Mouse (Mus musculus): ENCODE results near the gene Dph7. TPM values are rescaled to one million over a fixed set of nuclear protein-coding genes. Genes with fewer than 3 reads are reported as not detected.

Gene Dph7
- polyA plus RNA-seq (2014; fragmentation: Illumina TruSeq; extraction: RNeasy Lipid Tissue Mini Kit (QIAGEN cat#74804); ENCODE audit: low read depth, low replicate concordance): 14.1 TPM

DNA sequence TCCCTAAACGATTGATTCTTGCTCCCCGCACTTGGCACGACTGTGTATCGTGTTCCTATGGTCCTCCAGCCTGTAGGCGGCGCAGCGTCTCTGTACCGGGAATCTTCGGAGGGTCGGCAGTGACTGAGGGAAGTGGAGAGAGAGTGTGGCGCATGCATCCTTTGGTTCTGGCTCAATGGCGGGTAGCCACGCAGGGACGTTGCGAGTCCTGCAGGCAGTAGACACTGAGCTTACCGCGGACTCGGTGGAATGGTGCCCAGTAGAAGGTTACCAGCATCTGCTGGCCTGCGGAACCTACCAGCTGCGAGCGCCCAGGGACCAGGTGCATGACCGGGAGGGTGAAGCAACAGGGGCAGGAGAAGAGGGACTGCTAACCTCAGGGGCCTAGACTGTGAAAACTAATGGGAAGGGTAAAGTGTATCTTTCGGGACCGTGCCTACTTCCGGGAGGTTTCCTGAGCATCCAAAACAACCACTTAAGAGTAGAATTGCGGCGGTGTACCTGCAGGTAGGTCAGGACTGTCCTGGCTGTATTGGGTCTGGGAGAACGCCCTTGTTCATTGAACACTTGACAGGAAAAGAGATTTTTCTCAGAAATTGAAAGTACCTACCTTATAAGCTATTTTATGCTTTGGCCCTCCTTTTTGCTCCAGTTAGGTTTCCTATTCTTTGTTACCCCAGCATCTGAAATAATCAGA lies at the start of gene Dph7:
Dph7 (plus strand) TSS at position 97 of the 697 bp plus-strand sequence.

DNA sequence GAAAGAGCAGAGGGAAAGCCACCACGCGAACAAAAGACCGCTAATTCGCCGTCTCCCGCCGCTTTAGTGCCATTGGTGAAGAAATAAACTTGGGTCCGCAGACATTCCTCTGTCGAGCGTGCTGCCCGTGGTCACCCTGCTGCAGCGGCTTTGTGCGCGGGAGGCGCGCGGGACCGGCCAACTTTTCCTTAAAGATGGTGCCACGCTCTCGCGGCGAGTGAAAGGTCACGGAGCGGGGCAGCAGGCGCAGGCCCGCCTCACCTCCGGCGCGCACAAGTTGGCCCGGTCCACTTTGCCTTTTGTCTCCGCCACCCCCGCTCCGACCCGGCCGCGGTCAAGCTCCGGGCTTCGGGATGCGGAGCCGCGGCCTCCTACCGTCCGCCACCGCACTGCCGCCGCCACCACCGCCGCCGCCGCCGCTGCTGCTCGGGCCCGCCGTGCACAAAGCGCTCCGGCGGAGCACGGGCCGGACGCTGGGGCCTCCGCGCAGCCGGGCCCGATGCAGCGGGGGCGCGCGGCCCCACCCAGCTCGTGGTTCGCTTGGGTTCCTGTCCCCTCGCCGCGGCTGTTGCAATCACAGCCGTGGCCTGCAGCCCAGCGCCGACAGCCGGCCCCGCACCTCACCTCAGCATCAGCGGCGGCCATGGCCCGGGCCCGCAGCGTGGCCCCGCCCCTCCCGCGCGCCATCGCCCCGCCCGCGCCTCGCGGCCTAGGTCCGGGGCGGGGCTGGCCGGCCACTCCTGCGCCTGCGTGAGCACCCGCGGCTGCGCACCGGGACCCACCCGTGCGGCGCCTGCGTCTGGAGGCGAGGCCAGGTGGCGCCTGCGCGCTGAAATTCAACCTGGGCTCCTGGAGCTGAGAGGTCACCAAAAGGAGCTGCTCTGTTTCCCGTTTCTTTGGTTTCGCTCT lies 43.0 kb upstream of the Dph7 start, which contains the start of gene Ehmt1:
Ehmt1 (minus strand) TSS at position 685 of the 909 bp plus-strand sequence.

GRCm38 (mm10) chr2:24935057-24935796 lies 27.0 kb upstream of the Dph7 start, which contains the start of gene Arrdc1:
TSS of gene Arrdc1 (minus strand) at chr2:24935252.

GRCm38 (mm10) chr2:24949421-24950188 lies 12.6 kb upstream of the Dph7 start, which contains the start of gene Zmynd19:
TSS of gene Zmynd19 (plus strand) at chr2:24949792.

GRCm38 (mm10) chr2:24974906-24975703 lies 12.9 kb downstream of the Dph7 start, which contains the start of gene Mrpl41:
TSS of gene Mrpl41 (minus strand) at chr2:24975098.

GRCm38 (mm10) chr2:24975704-24976297 lies 13.6 kb downstream of the Dph7 start, which contains the start of gene Pnpla7:
TSS of gene Pnpla7 (plus strand) at chr2:24976033.

Other genes starting within 250 kb of the Dph7 start
- gene Cacna1b, start 199.2 kb upstream of the Dph7 start, polyA plus RNA-seq (2014; fragmentation: Illumina TruSeq; extraction: RNeasy Lipid Tissue Mini Kit (QIAGEN cat#74804); ENCODE audit: low read depth, low replicate concordance): 4.1 TPM
- 37.2 TPM for gene Ehmt1, start 42.8 kb upstream of the Dph7 start, polyA plus RNA-seq (2014; fragmentation: Illumina TruSeq; extraction: RNeasy Lipid Tissue Mini Kit (QIAGEN cat#74804); ENCODE audit: low read depth, low replicate concordance)
- 60.6 TPM for gene Arrdc1, start 27.1 kb upstream of the Dph7 start, polyA plus RNA-seq (2014; fragmentation: Illumina TruSeq; extraction: RNeasy Lipid Tissue Mini Kit (QIAGEN cat#74804); ENCODE audit: low read depth, low replicate concordance)
- 16.2 TPM for gene Zmynd19, start 12.6 kb upstream of the Dph7 start, polyA plus RNA-seq (2014; fragmentation: Illumina TruSeq; extraction: RNeasy Lipid Tissue Mini Kit (QIAGEN cat#74804); ENCODE audit: low read depth, low replicate concordance)
- 91.4 TPM for gene Mrpl41, start 12.7 kb downstream of the Dph7 start, polyA plus RNA-seq (2014; fragmentation: Illumina TruSeq; extraction: RNeasy Lipid Tissue Mini Kit (QIAGEN cat#74804); ENCODE audit: low read depth, low replicate concordance)
- gene Pnpla7, start 13.6 kb downstream of the Dph7 start, polyA plus RNA-seq (2014; fragmentation: Illumina TruSeq; extraction: RNeasy Lipid Tissue Mini Kit (QIAGEN cat#74804); ENCODE audit: low read depth, low replicate concordance): 24.9 TPM
- 187 TPM for gene Nsmf, start 92.0 kb downstream of the Dph7 start, polyA plus RNA-seq (2014; fragmentation: Illumina TruSeq; extraction: RNeasy Lipid Tissue Mini Kit (QIAGEN cat#74804); ENCODE audit: low read depth, low replicate concordance)
- gene Entpd8, start 117.9 kb downstream of the Dph7 start, polyA plus RNA-seq (2014; fragmentation: Illumina TruSeq; extraction: RNeasy Lipid Tissue Mini Kit (QIAGEN cat#74804); ENCODE audit: low read depth, low replicate concordance): 3.4 TPM
- gene Noxa1, start 132.7 kb downstream of the Dph7 start, polyA plus RNA-seq (2014; fragmentation: Illumina TruSeq; extraction: RNeasy Lipid Tissue Mini Kit (QIAGEN cat#74804); ENCODE audit: low read depth, low replicate concordance): 0.26 TPM
- gene Nrarp, start 218.4 kb downstream of the Dph7 start, polyA plus RNA-seq (2014; fragmentation: Illumina TruSeq; extraction: RNeasy Lipid Tissue Mini Kit (QIAGEN cat#74804); ENCODE audit: low read depth, low replicate concordance): 6.2 TPM
- 24.7 TPM for gene Tor4a, start 234.5 kb downstream of the Dph7 start, polyA plus RNA-seq (2014; fragmentation: Illumina TruSeq; extraction: RNeasy Lipid Tissue Mini Kit (QIAGEN cat#74804); ENCODE audit: low read depth, low replicate concordance)
- gene Nelfb, start 249.1 kb downstream of the Dph7 start, polyA plus RNA-seq (2014; fragmentation: Illumina TruSeq; extraction: RNeasy Lipid Tissue Mini Kit (QIAGEN cat#74804); ENCODE audit: low read depth, low replicate concordance): 43.3 TPM